Mouse (Mus musculus): ENCODE results near the gene 2310079G19Rik. TPM values are rescaled to one million over a fixed set of nuclear protein-coding genes. Genes with fewer than 3 reads are reported as not detected.

The 2310079G19Rik gene
- total and polyA plus RNA-seq, 2 experiments from 2014 or later, result not detected

GRCm38 (mm10) chr16:88646366-88647111, 19.1 kb upstream of the 2310079G19Rik start:
- no peak overlapping the region for H3K9ac ChIP-seq (replicated peaks; ENCODE audit: low read depth, low read length)
- TF ChIP-seq CTCF (IDR thresholded peaks at IDR 0.05; ENCODE audit: low read depth), result no peak
- TF ChIP-seq EP300 (IDR thresholded peaks at IDR 0.05; ENCODE audit: low read depth), result no peak
- WGBS, result 80% methylated on average over 8 of the region's 8 CpGs
- no peaks in the 10 kb centered on the region for H3K27me3 ChIP-seq (ENCODE audit: control insufficient read depth, insufficient read depth, low read length)
- no peaks in the 10 kb centered on the region for H3K4me1 ChIP-seq (ENCODE audit: control insufficient read depth, insufficient read depth)
- H3K36me3 ChIP-seq (replicated peaks; ENCODE audit: control insufficient read depth, insufficient read depth, low read length), result no peaks in the 10 kb centered on the region
- no peak for DNase-seq (ENCODE audit: low spot score)
- no peak for ATAC-seq (ENCODE audit: insufficient read depth, low read depth)
- H3K9me3 ChIP-seq (replicated peaks; ENCODE audit: control insufficient read depth, low read length), result no peaks in the 10 kb centered on the region
- H3K4me3 ChIP-seq (ENCODE audit: low read depth, low read length), result no peak overlapping the region
- no peak overlapping the region for H3K4me2 ChIP-seq (ENCODE audit: low read depth, low read length)
- no peak overlapping the region for H3K27ac ChIP-seq (ENCODE audit: low read depth)

- Histone ChIP-seq H3K4me3 (ENCODE audit: low read depth, low read length) (no peak overlapping the region), H3K27ac (ENCODE audit: low read depth) (no peak overlapping the region), H3K9ac (replicated peaks; ENCODE audit: low read depth, low read length) (no peak overlapping the region), H3K36me3 (replicated peaks; ENCODE audit: control insufficient read depth, insufficient read depth, low read length) (no peaks in the 10 kb centered on the region), H3K9me3 (replicated peaks; ENCODE audit: control insufficient read depth, low read length) (no peaks in the 10 kb centered on the region; the same call in 1 of the 2 replicates), H3K4me2 (ENCODE audit: low read depth, low read length) (no peak overlapping the region), H3K4me1 (ENCODE audit: control insufficient read depth, insufficient read depth) (no peaks in the 10 kb centered on the region), H3K27me3 (ENCODE audit: control insufficient read depth, insufficient read depth, low read length) (no peaks in the 10 kb centered on the region)
- ATAC-seq (ENCODE audit: insufficient read depth, low read depth) (no peak), DNase-seq (ENCODE audit: low spot score) (no peak)
- TF ChIP-seq CTCF (IDR thresholded peaks at IDR 0.05; ENCODE audit: low read depth), result no peak
- TF ChIP-seq EP300 (IDR thresholded peaks at IDR 0.05; ENCODE audit: low read depth), result no peak
- WGBS, result 80% methylated on average over 3 of the region's 3 CpGs
Measured at GRCm38 (mm10) chr16:88640053-88640452, 12.6 kb upstream of the 2310079G19Rik start.

GRCm38 (mm10) chr16:88635142-88635541, 7.7 kb upstream of the 2310079G19Rik start:
- H3K36me3 ChIP-seq (replicated peaks; ENCODE audit: control insufficient read depth, insufficient read depth, low read length), result no peaks in the 10 kb centered on the region
- peak; percentile 41 for DNase-seq (ENCODE audit: low spot score)
- no peaks in the 10 kb centered on the region for H3K27me3 ChIP-seq (ENCODE audit: control insufficient read depth, insufficient read depth, low read length)
- H3K9me3 ChIP-seq (replicated peaks; ENCODE audit: control insufficient read depth, low read length), result no peaks in the 10 kb centered on the region
- no peak overlapping the region for H3K9ac ChIP-seq (replicated peaks; ENCODE audit: low read depth, low read length)
- H3K4me3 ChIP-seq (ENCODE audit: low read depth, low read length), result no peak overlapping the region
- peak; percentile 64; the same call in 1 of the 2 replicates for ATAC-seq (ENCODE audit: insufficient read depth, low read depth)
- WGBS, result 30% methylated on average over 4 of the region's 4 CpGs
- H3K27ac ChIP-seq (ENCODE audit: low read depth), result no peak overlapping the region
- TF ChIP-seq EP300 (IDR thresholded peaks at IDR 0.05; ENCODE audit: low read depth) (no peak), CTCF (IDR thresholded peaks at IDR 0.05; ENCODE audit: low read depth) (no peak)
- no peak overlapping the region for H3K4me2 ChIP-seq (ENCODE audit: low read depth, low read length)
- no peaks in the 10 kb centered on the region for H3K4me1 ChIP-seq (ENCODE audit: control insufficient read depth, insufficient read depth)

GRCm38 (mm10) chr16:88631474-88631873, 4.0 kb upstream of the 2310079G19Rik start:
- Histone ChIP-seq H3K36me3 (replicated peaks; ENCODE audit: control insufficient read depth, insufficient read depth, low read length) (no peaks in the 10 kb centered on the region), H3K27me3 (ENCODE audit: control insufficient read depth, insufficient read depth, low read length) (no peaks in the 10 kb centered on the region), H3K9ac (replicated peaks; ENCODE audit: low read depth, low read length) (no peak overlapping the region), H3K4me2 (ENCODE audit: low read depth, low read length) (no peak overlapping the region), H3K9me3 (replicated peaks; ENCODE audit: control insufficient read depth, low read length) (no peaks in the 10 kb centered on the region), H3K4me3 (ENCODE audit: low read depth, low read length) (no peak overlapping the region), H3K27ac (ENCODE audit: low read depth) (no peak overlapping the region), H3K4me1 (ENCODE audit: control insufficient read depth, insufficient read depth) (no peaks in the 10 kb centered on the region)
- 74% methylated on average over 4 of the region's 4 CpGs for WGBS
- no peak for ATAC-seq (ENCODE audit: insufficient read depth, low read depth)
- no peak for DNase-seq (ENCODE audit: low spot score)
- TF ChIP-seq CTCF (IDR thresholded peaks at IDR 0.05; ENCODE audit: low read depth), result no peak
- TF ChIP-seq EP300 (IDR thresholded peaks at IDR 0.05; ENCODE audit: low read depth), result no peak

GRCm38 (mm10) chr16:88612712-88613111, 14.8 kb downstream of the 2310079G19Rik start:
- H3K4me2 ChIP-seq (ENCODE audit: low read depth, low read length), result no peak overlapping the region
- no peak overlapping the region for H3K9ac ChIP-seq (replicated peaks; ENCODE audit: low read depth, low read length)
- ATAC-seq (ENCODE audit: insufficient read depth, low read depth) (no peak), DNase-seq (ENCODE audit: low spot score) (no peak)
- H3K4me1 ChIP-seq (ENCODE audit: control insufficient read depth, insufficient read depth), result no peaks in the 10 kb centered on the region
- H3K4me3 ChIP-seq (ENCODE audit: low read depth, low read length), result no peak overlapping the region
- 69% methylated on average over 4 of the region's 4 CpGs for WGBS
- no peaks in the 10 kb centered on the region for H3K9me3 ChIP-seq (replicated peaks; ENCODE audit: control insufficient read depth, low read length)
- no peaks in the 10 kb centered on the region for H3K36me3 ChIP-seq (replicated peaks; ENCODE audit: control insufficient read depth, insufficient read depth, low read length)
- H3K27ac ChIP-seq (ENCODE audit: low read depth), result no peak overlapping the region
- no peaks in the 10 kb centered on the region for H3K27me3 ChIP-seq (ENCODE audit: control insufficient read depth, insufficient read depth, low read length)
- TF ChIP-seq CTCF (IDR thresholded peaks at IDR 0.05; ENCODE audit: low read depth), result no peak
- TF ChIP-seq EP300 (IDR thresholded peaks at IDR 0.05; ENCODE audit: low read depth), result no peak

- Histone ChIP-seq H3K9me3 (replicated peaks; ENCODE audit: control insufficient read depth, low read length) (no peaks in the 10 kb centered on the region), H3K27ac (ENCODE audit: low read depth) (no peak within 1 kb of the TSS), H3K36me3 (replicated peaks; ENCODE audit: control insufficient read depth, insufficient read depth, low read length) (no peaks in the 10 kb centered on the region), H3K4me1 (ENCODE audit: control insufficient read depth, insufficient read depth) (no peaks in the 10 kb centered on the region), H3K4me2 (ENCODE audit: low read depth, low read length) (no peak within 1 kb of the TSS), H3K27me3 (ENCODE audit: control insufficient read depth, insufficient read depth, low read length) (no peaks in the 10 kb centered on the region), H3K4me3 (ENCODE audit: low read depth, low read length) (no peak within 1 kb of the TSS), H3K9ac (replicated peaks; ENCODE audit: low read depth, low read length) (no peak within 1 kb of the TSS)
- WGBS, result 88% methylated on average over 8 of the region's 8 CpGs
- ATAC-seq (ENCODE audit: insufficient read depth, low read depth), result no peak
- TF ChIP-seq EP300 (IDR thresholded peaks at IDR 0.05; ENCODE audit: low read depth) (no peak), CTCF (IDR thresholded peaks at IDR 0.05; ENCODE audit: low read depth) (no peak)
- DNase-seq (ENCODE audit: low spot score), result no peak
Measured at GRCm38 (mm10) chr16:88611922-88612321, 15.5 kb downstream of the 2310079G19Rik start, which contains the start of gene Krtap24-1. Krtap24-1 (minus strand) TSS chr16:88612279.

All from heart, postnatal 0 days (tissue).